Mouse (Mus musculus) frontal cortex, postnatal 36 days (tissue): Measurements from ENCODE around the gene Olfr460.
"Not testable (repeated sequence)": the region's sequence is repeated elsewhere in the genome, so short reads cannot be mapped to it uniquely, and the experiment has no call there.

Source experiments
- DNase-seq, 2 experiments: peaks; one replicate each; pipeline ENCODE4 v3.0.0; 2022; ENCODE audit warnings: low spot score in 2 of 2

Olfr460 gene

DNA sequence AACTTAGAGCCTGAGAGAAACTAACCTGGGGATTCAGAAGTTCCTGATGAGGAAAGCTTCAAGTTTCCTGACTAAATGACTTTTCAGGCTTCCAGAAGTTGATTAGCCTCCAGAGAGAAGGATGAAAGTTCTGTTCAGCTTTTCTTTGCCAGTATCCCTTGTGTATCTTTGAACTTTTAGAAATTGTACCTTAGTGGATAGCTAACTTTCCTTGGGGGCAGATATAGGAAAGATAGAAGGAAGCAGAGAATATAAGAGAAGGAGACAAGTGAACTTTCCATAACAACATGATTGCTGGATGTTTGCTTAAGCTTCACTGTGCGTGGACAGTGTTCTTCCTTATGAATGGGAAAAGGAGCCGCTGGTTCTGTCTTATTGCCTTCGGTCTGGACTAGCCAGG lies at the start of gene Olfr460:
TSS of gene Olfr460 (plus strand) at position 301 of the 400 bp plus-strand sequence.
- no peak for DNase-seq

DNA sequence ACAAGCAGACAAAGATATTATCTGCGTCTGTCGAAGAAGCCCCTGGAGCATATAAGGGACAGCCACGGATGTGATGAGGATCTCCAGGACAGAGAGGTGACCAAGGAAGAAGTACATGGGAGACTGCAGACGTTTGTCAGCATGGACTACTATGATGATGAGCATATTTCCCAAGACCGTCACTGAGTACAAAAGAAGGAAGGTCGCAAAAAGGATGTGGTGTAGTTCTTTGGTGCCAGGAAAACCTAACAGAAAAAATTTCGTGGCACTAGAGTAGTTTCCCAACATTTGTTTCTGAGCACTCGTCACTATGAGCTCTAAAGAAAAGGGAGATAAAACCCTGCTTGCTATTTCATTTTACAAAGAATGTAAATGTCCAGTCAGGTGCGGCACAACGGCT lies 24.6 kb upstream of the Olfr460 start:
- DNase-seq = no peak

DNA sequence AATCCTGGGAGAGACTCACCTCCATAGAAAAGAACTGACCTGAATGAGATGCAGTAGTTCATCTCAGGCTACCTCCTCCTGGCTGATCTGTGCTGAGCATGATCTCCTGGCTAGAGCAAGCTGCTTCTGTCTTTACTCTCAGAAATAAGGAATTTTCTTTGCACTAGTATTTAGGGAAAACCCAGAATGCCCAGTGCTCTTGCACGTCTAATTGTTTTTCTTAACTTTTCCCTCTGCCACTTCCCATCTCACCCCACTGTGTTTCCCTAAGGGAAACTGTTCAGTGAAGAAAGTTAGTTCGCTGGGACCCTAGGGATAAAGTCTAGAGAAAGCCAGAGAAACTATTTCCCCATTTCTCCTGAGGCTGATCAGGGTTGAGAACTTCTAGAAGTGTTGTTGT lies 14.3 kb upstream of the Olfr460 start, which contains the start of gene Olfr461:
TSS of gene Olfr461 (minus strand) at position 101 of the 400 bp plus-strand sequence.
- no peak for DNase-seq

DNA sequence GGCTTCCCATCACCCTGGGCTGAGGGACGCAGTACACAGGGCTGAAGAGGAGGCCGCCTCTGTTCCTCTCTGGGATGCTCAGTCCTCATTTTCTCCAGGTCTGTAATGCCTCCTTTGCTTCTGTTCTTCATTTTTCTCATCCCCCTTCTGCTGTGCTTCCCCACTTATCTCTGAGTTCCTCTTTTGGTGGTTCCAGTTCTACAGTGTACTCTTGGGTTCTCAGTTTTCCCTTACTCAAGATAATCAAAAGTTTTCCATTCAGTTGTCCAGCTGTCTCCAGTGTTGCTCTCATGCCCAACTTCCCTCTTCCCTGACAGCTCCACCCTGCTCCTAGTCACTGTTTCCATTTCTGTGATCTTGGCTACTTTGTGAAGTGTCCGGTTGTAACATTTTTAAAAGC lies 4.3 kb downstream of the Olfr460 start:
- DNase-seq = no peak

DNA sequence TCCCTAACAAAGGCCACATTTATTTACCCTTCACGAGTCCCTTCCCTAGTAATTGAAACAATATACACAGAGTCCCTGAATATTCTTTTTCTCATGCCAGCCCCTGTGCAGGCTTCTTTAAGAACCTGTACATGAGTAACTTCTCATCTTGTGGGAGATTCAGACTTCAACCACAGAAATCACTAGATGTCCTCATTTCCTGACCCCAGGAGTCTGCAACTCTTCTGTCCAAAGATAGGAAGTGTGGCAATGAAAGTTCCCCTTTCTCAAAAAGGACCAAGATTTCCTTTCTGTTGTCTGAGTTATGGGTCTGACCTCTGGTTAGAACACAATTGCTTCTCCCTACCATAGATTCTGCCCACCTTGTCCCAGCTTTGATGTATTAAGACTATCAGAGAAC lies 7.0 kb downstream of the Olfr460 start:
- no peak for DNase-seq

DNA sequence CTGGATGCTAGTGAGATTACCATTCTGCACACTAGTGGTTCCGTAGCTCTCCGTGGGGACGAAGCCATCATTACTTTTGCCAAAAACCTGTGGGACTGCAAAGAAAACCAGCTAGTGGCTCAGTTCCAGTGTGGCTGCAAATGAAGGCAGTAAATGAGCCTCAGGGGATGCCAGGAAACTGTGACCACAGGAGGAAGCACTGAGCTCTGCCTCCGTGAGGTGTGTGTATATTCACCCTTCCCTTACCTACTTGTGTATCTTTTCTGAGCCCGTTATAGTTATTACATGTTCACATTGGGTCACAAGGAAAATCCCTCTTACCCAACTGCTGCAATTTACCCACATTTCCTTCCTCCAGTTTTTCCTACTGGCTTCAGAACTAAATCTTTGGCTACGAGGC lies 15.0 kb downstream of the Olfr460 start:
- no peak for DNase-seq

DNA sequence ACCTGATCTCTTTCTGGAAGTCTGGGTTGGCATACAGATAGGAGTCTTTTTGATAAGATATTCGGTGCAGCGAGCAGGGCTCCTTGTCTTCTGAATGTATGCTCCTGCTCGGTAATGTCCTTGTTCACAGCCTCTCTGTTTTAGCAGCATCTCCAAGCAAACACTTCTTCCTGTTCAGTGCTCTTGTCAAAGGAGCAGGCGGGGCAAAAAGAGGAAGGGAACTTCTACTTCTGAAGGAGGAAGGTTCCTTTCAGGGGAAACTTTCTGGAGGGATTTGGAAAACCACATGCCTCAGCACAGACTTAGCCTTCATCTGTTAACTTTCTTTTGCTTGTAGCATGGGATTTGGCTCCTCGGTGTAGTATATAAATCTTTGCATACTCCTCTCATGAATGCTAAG lies 16.4 kb downstream of the Olfr460 start, which contains the start of gene Clec5a:
TSS of gene Clec5a (minus strand) at position 177 of the 400 bp plus-strand sequence.
- no peak for DNase-seq

DNA sequence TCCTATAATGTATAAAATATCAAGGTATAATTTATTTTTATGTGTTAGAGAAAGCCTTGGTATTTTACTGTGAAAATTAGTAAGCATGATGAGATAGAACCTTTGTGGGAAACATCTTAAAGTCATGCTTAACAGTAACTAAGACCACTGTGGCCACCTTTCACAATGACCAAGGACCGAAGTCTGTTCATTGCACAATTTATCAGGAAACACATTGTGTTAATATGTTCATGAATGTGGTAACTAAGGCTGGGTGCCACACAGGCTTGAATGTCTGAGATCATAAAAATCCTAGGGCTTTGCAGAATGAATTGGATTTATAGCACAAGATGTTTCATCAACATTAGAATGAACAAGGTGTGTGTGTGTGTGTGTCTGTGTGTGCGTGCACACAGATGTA lies 19.1 kb downstream of the Olfr460 start:
- no peak for DNase-seq

DNA sequence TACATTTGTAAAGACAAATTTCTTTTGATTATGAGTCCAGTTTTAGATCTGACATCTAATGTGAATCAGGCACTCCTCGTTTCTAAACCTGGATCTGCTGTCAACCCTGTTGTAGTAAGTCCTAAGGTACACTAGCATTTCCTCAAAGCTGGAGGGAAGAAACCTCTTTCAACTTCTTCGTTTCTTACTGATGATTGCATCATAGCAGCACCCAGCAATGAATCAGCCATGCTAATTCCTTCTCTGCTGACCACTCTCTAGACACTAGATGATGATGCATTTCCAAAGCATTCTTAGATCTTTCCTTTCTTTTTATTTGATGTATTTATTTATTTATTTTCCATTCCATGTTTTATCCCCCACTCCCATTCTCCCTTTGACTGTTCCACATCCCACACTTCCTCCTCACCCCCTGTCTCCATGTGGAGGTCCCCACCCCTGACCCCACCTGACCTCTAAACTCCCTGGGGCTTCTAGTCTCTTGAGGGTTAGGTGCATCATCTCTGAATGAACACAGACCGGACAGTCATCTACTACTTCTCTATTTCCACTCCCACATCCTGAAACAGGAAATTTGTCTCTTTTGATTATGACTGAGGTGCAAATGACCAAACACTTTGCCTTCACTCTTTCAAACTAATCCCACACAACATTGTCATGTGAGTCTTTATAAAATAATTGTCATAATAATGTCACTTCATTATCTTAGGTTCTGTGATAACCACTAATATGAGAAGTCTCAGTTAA lies 25.7 kb downstream of the Olfr460 start:
- no peak for DNase-seq

DNA sequence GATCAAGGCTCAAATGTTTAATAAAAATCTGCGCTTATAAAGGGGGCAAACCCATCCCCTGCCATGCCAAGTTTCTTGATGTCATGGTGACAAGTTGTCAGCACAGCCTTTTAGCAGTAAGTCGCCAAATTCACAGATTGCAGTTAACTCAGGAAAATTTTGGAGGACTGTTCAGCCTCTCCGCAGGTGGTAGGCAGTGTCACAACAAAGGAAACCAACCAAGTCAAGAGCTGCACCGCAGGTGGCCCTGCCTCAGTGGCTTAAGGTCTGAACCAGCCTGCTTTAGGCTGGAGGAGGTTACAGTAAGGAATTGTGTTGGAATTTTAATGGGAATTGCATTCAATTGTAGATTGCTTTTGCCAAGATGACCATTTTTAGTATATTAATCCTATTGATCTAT lies 29.3 kb downstream of the Olfr460 start:
- not testable (repeated sequence) for DNase-seq

DNA sequence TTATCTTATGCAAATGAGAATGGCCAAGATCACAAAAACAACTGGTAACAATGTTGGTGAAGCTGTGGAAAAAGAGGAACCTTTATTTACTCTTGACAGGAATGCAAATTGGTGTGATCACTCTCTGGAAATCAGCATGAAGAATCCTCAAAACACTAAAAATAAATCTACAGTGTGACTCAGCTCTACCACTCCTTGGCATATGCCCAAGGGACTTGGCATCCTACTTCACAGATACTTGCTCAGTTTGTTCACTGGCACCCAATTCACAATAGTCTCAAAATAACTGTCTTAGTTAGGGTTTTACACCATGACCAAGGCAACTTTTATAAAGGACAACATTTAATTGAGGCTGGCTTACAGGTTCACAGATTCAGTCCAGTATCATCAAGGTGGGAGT lies 38.1 kb downstream of the Olfr460 start:
- DNase-seq = peak; percentile 79 to 91

DNA sequence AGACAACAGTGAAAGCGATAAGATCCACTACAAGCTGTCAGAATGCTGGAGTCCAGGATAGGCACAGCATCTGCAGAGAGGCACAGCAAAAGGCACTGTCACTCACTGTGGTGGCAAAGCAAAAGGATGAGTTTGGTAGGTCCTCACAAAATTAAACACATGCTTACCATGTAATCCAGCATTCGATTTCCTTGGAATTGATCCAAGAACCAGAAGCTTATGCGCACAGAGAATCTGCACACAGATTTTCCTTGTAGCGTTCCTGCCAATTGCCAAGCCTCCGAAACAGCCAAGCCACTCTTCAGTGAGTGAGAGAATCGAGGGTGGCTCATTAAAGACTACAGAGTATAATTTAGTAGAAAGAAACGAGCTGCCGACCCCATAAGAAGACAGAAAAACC lies 41.0 kb downstream of the Olfr460 start:
- DNase-seq = peak; percentile 23 to 29

DNA sequence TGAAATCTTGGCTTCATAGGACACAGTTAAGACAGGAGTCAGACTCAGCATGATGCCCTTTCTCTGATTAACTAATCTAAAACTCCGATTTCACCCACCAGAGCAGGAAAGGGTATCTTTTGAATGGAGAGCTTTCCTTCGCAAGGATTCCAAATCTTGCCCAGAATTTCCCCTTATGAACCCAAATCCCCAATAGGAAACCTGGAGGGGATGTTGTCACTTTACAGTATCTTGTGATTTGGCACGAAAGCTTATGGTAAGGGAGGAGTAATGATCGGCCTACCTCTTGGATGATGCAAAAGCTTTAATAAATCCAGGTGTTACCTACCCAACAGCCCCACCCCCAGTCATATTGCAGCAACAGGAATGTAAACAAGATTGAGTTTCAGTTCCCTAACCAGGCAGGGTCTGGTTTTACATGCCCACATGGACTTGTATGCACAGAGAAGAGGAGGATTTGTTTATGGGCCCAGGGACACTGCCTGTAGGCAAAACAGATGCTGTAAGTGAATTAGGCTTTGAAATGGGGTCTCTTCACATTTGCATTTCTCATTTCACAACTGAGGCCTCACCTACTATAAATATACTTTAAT lies 44.1 kb downstream of the Olfr460 start, which contains the start of gene Tas2r138:
TSS of gene Tas2r138 (minus strand) at position 51 of the 593 bp plus-strand sequence.
- DNase-seq = no peak

DNA sequence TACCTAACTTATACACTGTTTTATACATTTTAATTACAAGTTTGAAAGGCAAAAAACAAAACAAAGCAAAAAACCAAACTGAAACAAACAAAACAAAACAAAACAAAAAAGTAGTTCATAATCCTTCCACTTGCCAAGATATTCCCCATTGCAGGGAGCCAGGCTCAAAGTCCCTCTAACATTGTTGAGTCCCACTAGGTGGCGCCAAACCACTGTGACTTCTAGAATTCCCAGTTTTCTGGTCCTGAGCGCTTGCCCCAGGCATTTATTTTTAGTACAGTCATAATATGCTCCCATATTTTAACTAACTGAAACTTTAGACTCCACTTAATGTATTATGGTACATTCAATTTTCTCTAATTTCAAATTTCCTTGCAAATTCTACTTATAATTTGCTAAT lies 48.7 kb downstream of the Olfr460 start:
- DNase-seq = peak; percentile 68 to 70
